Mouse (Mus musculus) kidney, postnatal 10 days (tissue): ENCODE measurements around the gene Six1.

ENCODE experiments used
- DNase-seq: peaks from one replicate; pipeline ENCODE4 v3.0.0; 2021; ENCODE audit warnings: mixed read lengths

Gene Six1

DNA sequence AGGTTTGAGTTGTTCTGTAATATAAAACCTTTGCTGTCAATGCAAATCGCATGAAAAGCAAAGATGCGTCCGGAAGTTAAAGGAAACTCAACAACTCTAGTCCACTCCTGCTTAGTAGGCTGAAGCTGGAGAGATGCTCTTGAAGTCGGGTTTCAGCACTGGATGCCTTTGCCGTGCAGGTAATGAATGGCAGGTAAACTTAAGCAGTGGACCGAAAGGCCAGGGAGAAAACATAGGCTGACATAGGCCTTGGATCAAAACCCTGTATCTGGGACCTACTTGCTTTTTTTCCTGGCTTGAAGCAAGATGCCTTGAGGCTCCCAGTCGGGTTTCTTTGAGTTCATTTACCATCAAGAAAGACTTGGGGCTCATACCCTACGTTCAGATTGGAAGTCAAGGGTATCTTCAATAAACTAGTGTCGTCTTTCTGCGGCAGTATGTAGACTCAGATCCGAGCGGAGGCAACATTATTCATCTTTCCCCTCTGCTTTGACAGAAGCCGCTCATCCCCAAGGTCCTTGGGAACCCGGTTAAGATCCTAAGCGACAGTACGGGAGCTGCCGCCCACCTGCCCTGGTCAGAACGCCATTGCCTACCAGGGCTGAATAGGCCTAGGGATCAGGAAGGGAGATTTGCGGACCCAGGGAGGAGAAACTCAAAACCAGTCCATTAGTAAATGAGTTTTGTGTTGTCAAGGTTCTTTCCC is 4.0 kb downstream of the Six1 start:
- DNase-seq = no peak

DNA sequence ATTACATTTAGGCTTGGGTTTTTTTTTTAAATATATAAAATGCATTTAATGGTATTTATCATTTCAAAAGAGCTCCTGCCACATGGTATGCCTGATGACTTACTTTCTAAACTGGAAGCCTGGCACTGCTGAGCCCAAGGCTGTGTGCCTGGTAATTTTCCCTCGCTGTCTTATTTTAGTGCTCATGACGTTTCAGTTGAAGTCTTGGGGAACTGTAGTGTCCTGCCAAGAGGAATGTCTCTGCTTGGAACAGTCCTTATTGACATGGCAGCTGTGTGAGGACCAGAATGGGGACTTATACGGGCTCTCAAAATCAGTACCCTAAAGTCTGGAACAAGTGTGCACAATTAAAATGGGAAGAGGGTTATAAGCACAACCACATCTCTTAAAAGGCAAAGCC is 5.2 kb downstream of the Six1 start:
- no peak for DNase-seq

DNA sequence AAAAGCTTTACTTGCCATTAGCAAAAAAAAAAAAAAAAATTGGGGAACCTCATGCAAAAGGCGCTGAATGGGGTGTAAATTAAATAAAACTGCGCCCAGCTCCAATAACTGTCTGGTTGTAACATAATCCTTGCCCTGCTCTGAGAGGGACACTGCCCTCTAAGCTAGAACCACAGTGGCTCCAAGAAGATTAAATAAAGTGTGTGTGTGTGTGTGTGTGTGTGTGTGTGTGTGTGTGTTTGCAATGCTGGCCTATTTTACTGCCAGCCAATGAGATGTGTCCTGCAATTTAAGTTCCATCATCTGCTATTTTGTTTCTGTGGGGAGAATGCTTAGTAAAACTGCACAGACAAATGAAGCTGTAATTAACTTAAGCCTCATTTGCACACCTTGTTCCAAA is 6.1 kb downstream of the Six1 start:
- no peak for DNase-seq

DNA sequence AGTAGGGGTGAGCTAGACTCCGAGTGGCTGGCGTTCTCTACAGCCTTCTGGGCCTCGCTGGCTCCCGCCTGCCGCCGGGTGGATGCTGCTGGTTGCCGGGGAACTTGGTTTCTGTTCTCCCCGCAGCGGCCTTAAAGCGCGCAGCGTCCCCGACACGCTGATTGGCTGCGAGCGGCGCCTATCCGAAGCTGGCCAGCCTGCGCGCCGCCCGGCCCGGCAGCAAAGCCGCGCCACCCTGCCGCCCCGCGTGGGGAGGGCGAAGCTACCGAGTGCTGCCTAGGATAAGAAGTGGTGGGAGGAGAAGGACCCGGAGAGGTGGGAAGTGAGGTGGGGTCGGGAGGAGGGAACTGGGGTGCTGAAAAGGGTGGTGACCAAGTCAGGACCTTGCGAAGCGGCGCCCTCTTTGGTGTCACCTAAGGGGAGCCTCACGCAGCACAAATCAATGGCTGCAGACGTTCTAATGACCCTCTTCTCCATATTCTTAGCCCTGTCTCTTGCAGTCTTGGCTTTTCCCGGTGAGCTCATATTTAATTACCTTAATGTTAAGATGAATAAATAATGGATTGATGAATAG is 7.0 kb downstream of the Six1 start:
- peak; percentile 86 for DNase-seq

DNA sequence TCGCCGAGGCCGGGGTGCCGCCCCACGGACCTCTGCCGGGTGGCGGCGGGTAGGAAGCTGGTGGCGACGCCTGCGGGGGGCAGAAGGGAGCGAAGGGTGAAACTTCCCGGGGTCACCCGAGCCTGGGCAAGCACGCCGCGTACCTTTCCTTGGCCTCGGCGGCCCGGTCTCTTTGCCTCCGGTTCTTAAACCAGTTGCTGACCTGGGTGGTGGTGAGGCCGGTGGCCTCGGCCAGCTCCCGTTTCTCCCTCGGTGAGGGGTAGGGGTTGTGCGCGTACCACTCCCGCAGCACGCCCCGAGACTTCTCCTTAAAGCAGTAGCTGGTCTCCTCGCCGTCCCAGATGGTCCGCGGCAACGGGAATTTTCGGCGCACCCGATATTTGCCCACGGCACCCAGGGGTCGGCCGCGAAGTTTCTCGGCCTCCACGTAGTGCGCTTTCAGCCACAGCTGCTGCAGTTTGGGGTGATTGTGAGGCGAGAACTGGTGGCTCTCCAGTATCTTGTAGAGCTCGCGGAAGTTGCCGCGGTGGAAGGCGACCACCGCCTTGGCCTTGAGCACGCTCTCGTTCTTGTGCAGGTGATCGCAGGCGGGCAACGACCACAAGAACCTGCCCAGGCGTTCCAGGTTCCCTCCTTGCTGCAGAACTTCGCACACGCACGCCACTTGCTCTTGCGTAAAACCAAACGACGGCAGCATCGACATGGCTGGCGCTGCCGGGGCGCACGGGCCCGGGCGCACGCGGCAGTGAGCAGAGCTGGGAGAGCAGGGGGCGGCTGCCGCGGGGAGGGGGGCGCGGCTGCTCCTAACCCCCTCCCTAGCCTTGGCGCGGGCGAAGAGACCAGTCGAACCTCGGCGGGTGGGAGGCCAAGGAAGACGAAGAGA is 7.7 kb downstream of the Six1 start:
- DNase-seq = peak; percentile 38

DNA sequence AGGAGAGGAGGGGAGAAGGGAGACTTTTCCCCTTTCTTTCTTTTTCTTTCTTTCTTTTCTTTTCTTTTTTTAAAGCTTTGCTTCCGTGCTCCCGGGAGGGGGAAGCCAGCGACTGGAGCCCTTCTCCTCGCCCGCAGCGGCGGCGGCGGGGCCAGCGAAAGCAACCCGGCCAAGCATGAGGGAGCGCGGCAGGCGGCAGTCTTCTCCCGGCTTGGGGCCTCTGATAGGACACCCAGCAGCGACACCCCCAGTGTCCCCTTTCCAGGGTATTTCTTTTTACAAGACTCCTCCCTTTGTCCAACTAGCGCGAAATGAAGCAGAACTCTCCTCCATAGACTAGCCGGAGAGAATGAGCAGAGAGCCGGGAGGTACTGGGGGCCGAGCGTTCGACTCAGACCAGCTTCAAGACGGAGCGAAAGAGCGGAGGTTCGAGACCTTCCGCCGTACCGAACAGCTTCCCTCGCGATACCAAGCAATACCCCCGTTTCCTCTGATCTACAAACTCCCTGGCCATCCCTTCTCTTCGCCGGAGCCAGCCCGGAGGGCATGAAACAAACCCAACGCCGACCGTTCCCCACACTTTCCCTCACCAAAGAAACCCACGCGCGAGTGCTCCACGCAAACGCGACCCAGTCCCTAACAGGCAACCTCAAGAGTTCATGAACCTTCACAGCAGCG is 8.5 kb downstream of the Six1 start:
- DNase-seq = peak; percentile 73

DNA sequence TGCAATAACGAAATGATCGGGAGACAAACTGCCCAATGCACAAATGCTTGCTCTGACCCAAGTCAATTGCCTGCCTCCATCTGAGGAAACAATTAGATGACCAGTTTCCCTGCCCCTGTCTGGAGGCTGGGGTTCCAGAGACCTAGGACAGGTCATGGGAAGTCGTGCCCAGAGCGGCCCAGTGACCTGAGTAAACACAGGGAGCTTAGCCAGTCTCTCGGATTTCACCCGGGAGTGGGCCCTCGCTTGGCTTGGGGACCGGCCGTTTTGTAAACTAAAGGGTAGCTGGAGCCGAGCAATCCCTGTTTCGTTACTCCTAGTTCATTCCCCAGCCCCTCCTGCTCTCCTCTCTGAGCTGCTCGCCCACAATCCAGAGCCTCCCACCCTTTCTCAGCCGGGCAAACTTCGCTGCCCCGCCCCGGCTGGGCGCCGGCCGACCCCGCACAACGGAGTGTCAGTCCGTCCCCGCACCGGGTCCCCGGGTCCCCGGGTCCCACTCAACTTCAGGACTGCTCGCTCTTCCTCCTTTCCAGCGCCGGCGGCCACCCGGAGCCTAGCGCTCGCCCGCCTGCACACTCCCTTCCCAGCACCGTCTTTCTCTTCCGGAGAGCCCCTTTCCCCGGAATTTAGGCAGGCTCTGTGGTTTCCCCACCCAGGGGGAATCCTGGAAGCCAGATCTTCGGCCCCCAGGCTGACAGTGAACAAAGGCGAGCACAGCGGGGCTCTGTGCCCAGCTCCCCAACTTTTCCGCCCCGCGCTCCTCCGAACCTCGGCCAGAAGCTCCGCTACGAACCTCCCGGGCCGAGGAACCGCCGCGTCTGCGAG is 9.3 kb downstream of the Six1 start:
- DNase-seq = peak; percentile 61

DNA sequence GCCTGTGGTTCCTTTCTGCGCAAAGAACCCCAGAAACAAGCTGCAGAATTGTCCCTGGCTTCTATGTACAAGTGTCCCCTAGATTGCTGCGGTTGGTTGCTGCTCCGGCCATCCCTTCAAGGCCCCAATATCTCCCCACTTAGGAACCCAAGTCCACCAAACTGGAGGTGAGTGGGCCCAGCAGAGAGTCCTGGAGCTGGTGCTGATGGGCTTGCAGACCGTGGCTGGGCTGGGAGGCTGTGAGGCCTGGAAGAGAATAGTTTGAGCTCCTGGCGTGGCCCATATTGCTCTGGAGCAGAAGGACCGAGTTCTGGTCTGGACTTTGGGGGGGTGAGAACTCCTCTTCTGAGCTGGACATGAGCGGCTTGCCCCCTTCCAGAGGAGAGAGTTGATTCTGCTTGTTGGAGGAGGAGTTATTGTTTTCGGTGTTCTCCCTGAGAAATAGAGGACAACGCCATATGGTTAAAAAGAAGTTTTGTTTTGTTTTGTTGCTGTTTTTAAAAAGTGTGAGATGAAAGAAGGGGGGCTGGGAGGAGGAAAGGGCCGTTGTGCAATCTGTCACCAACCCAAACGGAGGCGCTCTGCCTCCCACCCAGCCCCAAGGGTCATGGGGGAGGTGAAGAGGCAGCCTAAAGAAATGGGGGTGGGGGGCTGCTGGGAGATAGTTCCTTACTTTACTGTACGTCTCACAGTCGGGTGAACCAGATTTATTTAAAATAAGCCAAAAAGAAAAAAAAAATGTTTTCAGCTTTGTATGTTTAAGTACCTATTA is 10.1 kb downstream of the Six1 start:
- DNase-seq = peak; percentile 14

DNA sequence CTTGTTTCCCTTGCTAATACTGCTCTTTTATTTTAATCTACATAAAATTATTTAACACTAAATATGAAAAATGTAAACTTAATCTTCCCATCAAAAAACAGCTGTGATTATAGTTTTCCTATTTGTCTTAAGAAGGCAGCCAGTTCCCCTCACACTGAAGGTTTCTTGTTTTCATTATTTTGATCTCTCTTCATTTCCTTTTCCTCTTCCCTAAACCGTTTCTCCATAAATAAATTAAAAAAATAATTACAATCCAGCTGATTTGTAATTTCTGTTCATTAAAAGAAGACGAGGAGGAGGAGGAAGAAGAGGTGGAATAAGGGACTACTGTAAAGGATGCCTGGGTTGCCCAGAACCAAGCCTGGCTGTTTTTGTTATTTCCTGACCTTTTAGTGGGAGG is 10.8 kb downstream of the Six1 start:
- DNase-seq = no peak

DNA sequence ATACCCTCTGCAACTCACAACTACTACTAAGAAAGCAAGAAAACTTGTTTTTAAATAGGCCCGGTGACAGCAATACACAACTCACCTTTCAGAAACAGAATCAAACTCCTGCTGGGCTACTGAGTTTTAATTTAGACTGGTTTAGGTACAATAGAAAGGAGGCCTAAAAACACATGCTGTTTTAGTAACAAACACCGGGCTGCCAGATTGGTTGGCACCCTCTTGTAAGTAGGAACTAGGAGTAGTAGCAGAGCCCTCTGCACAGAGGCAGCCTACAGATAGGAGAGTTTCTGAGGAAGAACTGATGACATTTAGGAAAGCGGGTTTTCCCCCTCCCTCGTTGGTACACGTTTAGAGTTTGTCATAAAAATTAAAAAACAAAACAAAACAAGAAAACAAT is 11.3 kb downstream of the Six1 start:
- DNase-seq = peak; percentile 15

DNA sequence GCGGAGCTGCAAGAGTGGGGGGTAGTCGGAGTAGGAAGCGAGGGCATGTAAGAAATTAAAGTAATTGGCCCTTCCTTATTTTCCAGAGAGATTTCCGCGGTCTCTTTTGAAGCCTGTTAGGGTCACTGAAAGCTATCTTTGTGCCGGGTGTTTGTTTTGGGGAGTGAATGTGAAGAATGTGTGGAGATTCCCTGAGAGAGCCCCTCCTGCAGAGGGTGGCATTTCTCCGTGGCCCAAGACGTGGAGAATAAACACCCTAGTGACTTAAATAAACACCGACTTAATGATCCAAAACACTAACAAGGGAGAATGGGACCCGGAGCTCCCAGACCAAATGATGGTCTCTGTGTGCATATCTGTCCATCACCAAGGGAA is 12.4 kb downstream of the Six1 start:
- DNase-seq = no peak

DNA sequence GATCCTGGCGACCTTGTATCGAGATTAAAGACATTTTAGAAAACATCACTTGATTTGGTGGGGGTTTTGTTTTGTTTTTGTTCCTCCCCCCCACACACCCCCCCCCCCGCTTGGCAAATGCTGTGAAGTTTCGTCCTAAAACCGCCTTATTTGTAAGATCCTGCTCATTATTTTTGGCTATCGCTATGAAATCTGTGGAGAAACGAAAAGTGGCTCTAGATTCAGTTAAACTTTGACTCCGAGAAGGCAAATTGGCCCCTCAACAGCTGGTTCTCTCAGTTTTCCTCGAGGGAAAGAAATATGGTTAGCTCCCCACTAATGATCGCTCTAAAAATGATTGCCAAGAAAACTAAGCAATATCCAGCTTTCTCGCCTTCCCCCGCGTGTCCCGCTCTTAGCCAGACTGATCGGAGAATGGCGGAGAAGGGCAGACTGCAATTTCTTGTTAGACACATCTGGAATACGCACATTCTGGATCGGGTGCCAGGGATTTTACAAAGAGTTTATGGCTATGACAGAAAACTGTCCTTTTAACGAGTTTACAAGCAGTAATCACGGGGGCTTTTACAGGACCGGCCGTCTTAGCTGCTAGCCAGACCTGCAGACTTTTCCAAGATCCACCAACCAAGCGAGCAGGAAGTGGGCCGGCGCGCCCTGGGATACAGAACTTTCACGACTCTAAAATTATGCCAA is 13.0 kb downstream of the Six1 start:
- peak; percentile 31 for DNase-seq

DNA sequence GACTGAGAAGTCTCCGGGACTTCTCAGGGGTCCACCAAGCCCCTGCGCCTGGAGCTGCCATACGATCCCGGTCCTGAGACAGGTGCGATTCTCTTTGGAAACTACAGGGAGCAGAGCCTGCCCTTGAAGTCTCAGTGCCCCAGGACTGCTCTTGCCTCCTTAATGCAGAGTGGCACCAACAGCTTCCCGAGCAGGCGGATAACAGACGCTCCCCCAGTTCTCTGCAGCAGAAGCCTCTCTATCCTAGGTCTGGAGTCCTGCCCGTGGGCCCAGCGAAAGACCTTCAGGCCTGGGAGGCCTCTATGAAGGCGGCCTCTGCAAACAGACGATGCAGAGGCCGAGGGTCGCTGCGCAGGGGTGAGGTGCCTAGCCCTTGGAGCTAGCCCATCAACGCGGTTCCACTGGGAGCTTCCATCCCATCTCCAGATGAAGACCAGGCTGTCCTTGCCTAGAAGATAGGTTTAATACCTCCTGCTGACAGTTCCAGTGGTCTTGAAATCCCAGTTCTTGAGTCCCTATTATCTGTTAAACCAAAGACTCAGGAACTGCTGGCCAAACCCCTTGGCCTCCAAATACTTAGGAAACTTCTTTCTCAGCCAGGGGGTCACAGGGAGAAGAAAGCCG is 13.6 kb downstream of the Six1 start:
- DNase-seq = no peak

DNA sequence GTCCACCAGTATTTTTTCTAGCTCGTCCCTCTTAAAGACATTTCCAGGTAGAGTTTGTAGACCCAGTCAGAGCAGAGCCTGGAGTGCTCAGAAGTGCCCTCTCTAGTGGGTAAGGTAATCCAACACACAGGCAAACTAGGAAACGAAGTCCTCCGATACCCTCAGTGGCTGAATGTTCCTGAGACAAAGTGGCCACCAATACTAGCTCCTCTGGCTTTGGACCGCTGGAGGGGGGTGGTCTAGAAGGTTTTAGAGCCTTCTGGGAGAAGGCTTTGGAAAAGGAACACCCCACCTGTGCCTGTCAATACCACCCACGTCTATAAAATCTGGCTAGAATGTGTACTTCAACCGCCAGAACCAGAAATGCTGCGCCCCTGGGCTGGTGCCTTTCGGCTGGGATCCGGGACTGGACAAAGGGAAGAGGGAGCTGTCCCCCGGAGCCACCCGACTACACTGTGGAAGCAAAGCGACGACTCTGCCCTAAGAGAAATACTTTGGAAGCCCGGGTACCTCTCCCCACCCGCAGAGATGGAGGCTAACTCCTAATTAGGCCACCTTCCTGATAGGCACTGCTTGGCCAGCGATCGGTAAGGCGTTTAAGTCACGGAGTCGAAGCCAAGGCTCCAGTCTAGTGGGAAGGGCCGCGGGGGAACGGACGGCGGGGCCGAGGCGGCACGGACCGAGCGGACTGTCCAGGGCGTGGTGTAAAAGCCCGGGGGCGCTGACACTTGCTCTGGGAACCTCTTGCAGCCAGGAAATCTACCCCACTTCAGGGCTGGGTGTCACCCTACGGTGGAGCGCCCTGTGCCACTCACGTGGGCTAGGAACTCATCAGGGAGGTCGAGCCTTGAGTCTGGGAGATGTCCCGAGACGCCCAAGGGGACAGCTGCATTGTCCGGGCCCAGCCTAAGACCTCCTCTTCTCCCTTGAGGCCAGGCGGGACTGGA is 14.4 kb downstream of the Six1 start:
- DNase-seq = no peak

DNA sequence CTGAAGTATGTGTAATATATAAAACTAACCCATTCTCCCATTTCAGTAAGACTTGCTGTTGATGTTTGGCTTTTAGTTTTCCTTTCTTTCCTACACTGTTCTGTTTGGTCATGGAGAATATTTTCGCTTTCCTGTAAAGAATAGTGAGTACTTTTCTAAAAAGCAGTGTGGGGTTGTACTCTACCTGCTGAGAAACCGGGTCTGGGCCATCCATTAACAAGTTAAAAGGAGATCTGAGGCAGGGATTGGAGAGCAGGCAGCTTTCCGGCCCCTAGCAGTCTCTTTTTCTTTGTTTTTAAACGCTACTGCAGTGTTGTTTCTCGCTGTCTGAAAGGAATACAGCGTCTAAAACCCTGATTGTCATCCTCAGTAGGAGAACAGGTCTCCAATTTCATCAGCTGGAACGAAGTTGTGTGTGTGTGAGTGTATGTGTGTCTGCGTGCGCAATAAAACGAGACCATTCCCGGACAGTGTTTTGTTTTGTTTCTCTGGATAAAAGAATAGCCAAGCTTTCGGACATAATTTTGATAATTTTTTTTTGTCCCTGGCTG is 15.2 kb downstream of the Six1 start:
- no peak for DNase-seq

DNA sequence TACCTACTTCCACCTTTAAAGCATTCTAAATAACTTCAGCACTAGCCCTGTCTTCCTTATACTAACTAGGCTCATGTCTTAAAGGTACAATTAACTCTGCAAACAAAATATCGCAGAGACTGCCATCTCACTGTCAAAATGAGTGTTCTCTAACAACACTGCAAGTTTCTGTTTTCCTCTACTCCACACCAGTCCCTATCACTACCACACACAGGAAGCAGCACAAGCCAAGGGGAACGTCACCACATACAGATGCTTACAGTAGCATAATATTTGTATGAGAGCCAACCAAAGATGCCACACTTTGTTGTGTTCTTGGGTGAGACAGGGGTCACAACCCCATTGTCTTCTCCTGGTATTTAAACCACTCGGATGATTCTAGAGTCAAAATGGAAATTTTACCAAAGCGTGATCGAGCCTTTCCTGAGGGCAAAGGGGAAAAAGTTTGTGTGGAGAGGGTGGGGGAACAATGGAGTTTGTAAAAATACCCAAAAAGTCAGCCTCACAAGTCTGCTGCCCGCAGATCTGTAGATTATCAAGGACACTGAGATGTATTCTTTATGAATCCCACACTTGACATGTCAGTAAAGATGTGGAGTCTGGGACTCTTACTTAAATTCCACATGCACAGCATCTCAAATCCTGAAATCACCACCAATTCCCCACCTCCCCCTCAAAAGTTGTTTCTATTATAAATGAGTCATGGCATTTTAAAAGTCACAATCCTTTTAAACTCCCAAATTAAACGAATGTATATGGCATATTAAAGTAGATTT is 16.1 kb downstream of the Six1 start:
- no peak for DNase-seq

DNA sequence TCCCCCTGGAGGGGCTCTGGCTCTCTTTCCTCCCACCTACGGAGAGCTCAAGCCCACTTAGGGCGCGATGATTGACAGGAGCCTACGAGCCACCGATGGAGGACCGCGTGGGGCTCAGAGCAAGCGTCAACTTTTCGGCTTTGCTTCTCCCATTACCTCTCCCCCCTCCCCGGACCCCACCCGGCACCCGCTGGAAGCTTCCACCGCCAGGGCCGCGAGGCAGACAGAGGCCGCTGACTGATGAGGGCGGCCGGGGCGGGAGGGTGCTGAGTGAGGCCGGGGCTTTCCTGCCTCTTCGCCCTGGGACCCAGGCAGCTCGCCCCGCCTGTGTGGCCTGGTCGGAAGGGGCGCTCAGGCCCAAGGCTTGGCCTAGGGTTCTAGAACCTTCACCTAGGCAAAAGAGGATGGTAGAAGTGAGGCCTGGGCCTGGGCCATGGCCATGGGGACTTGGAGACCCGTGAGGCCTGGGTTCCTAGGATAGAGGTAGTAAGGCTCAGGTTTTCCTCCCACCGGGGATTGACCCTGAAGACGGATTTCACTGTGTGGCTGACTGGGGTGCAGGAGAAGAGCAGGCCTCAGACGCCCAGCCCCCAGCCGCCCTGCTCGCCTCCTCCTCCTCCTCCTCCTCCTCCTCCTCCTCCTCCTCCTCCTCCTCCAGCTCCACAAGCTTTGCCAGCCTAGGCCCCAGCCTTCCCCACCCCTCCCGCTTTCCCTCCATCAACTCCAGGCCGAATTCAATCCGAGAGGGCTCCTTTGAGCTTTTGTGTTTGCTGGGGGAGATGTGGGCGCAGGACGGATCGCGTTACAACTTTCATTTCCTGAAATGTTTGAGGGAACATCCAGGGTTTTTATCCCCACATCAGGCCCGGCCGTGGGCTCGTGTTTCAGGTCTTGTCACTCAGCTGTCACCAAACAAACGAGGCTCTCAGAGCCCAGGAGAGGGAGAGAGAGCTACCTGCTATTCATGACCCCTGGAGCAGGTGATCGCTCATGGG is 18.5 kb downstream of the Six1 start:
- DNase-seq = no peak
